Mouse (Mus musculus): Measurements from ENCODE around the gene Hcn1. TPM values are rescaled to one million over a fixed set of nuclear protein-coding genes. Genes with fewer than 3 reads are reported as not detected.

Gene Hcn1
- total and polyA plus RNA-seq, 3 experiments = 0.59 to 1.3 (median 1.2) TPM

DNA sequence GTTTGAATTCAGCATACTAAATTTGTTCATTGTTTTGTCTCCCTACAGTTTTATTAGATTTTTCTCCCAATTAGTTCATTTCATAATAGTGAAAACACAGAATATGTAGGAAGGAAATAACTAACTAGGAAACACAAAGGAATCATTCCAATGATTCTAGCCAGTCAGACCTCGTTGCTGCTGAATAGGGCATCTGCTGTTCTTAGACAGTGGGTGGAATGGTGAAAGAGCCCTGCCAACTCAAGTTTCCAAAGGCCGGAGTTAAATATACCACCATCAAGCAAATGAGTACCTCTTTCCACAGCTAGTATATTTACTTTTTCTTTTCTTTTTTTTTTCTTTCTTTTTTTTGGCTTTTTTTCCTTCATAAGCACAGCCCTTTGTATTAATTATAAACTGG, 55.4 kb downstream of the Hcn1 start:
- H3K9ac ChIP-seq (ENCODE audit: low read depth, low read length) = no peak overlapping the region
- H3K27ac ChIP-seq = no peak overlapping the region
- WGBS = 56% methylated on average over 2 of the region's 2 CpGs
- DNase-seq = no peak
- H3K4me3 ChIP-seq = no peak overlapping the region
- H3K4me1 ChIP-seq (ENCODE audit: control insufficient read depth, insufficient read depth, low read length) = no peaks in the 10 kb centered on the region
- no peak for TF ChIP-seq EP300 (IDR thresholded peaks at IDR 0.05; ENCODE audit: insufficient read depth, low read depth, low read length)
- no peak for TF ChIP-seq POLR2A (IDR thresholded peaks at IDR 0.05; ENCODE audit: insufficient read depth, low read depth, low read length)
- TF ChIP-seq CTCF (IDR thresholded peaks at IDR 0.05) = no peak
- no peaks in the 10 kb centered on the region for H3K36me3 ChIP-seq (ENCODE audit: control insufficient read depth, insufficient read depth, low read length)
- no peaks in the 10 kb centered on the region for H3K79me2 ChIP-seq (replicated peaks; ENCODE audit: control insufficient read depth, insufficient read depth, low read length)
- intact Hi-C loops (cut with DNase I) = no loop called here
- no peaks in the 10 kb centered on the region for H3K27me3 ChIP-seq (ENCODE audit: control insufficient read depth, insufficient read depth, low read length)

DNA sequence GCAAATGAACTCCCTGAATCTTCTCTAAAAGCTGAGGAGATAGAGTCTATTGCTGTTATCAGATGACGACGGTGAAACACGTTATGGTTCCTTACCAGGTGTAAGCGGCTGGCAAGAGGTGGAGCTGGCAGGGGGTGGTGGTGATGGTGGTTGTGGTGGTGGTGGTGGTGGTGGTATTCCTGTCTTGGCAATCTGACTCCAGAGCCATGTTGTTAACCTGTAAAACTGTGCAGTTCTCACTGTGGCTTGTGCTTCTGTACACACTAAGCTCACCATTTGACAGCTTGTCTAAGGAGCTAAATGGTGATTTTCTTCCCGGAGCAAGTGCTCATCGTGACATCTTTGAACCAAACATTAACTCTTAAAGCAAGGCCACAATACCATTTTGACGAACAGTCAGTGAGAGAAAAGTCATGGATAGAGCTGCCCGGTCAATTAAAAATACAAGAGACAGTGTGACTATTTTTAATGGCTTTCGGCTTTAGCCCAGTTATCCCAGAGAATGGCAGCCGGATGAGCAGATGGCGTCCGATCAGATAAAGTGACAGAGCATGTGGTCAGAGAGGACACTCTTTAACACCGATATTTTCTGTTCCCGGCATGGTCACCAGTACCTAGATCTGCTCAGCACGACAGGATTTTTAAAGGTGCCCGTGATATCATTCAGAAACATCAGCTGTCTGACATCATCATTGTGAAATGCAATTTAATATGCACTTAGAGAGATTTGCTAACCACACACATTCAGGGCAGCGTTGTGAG, 56.5 kb downstream of the Hcn1 start:
- TF ChIP-seq CTCF (IDR thresholded peaks at IDR 0.05) = no peak
- intact Hi-C loops (cut with DNase I) = no loop called here
- H3K79me2 ChIP-seq (replicated peaks; ENCODE audit: control insufficient read depth, insufficient read depth, low read length) = no peaks in the 10 kb centered on the region
- H3K4me1 ChIP-seq (ENCODE audit: control insufficient read depth, insufficient read depth, low read length) = no peaks in the 10 kb centered on the region
- H3K36me3 ChIP-seq (ENCODE audit: control insufficient read depth, insufficient read depth, low read length) = no peaks in the 10 kb centered on the region
- H3K27me3 ChIP-seq (ENCODE audit: control insufficient read depth, insufficient read depth, low read length) = no peaks in the 10 kb centered on the region
- no peak overlapping the region for H3K27ac ChIP-seq
- no peak overlapping the region for H3K9ac ChIP-seq (ENCODE audit: low read depth, low read length)
- no peak for DNase-seq
- 80% methylated on average over 17 of the region's 17 CpGs for WGBS
- H3K4me3 ChIP-seq = no peak overlapping the region

- intact Hi-C loops (cut with DNase I) = no loop called here
- no peak for DNase-seq
- 48% methylated on average over 7 of the region's 7 CpGs for WGBS
These were observed 57.4 kb downstream of the Hcn1 start for GRCm38 (mm10) chr13:117659511-117659910.

DNA sequence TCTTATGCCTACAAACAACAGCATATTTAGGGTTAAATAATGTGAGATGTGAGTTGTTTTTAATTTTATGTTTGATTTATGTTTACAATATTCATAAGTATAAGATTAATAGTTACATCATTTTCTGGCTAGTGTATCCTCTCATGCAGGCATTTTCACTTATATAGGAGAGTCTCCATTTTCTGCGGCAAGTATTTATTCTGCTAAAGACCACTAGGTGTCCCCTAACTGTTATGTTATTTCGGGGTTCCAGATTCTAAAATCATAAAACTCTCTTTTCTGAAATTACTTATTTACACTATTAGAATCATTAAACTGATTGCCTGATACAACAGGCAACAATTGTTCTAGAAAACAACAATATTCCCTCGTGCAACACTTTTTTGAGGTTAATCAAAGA, 60.5 kb downstream of the Hcn1 start:
- Histone ChIP-seq H3K4me1 (ENCODE audit: control insufficient read depth, insufficient read depth, low read length) (no peaks in the 10 kb centered on the region), H3K27ac (no peak overlapping the region), H3K79me2 (replicated peaks; ENCODE audit: control insufficient read depth, insufficient read depth, low read length) (no peaks in the 10 kb centered on the region), H3K4me3 (no peak overlapping the region), H3K27me3 (ENCODE audit: control insufficient read depth, insufficient read depth, low read length) (no peaks in the 10 kb centered on the region), H3K36me3 (ENCODE audit: control insufficient read depth, insufficient read depth, low read length) (no peaks in the 10 kb centered on the region), H3K9ac (ENCODE audit: low read depth, low read length) (no peak overlapping the region)
- intact Hi-C loops (cut with DNase I) = loop anchor here (10.0 kb wide), 1 partner anchor 142 kb away; no protein-coding TSS in a partner anchor
- peak; percentile 62 for TF ChIP-seq CTCF (IDR thresholded peaks at IDR 0.05)
- no peak for TF ChIP-seq POLR2A (IDR thresholded peaks at IDR 0.05; ENCODE audit: insufficient read depth, low read depth, low read length)
- no peak for TF ChIP-seq EP300 (IDR thresholded peaks at IDR 0.05; ENCODE audit: insufficient read depth, low read depth, low read length)
- no peak for DNase-seq
- 53% methylated on average over 3 of the region's 3 CpGs for WGBS

More at GRCm38 (mm10) chr13:117659511-117659910, 57.4 kb downstream of the Hcn1 start:
- Histone ChIP-seq H3K27ac (no peak overlapping the region), H3K4me3 (no peak overlapping the region), H3K27me3 (ENCODE audit: control insufficient read depth, insufficient read depth, low read length) (no peaks in the 10 kb centered on the region), H3K36me3 (ENCODE audit: control insufficient read depth, insufficient read depth, low read length) (no peaks in the 10 kb centered on the region), H3K4me1 (ENCODE audit: control insufficient read depth, insufficient read depth, low read length) (no peaks in the 10 kb centered on the region), H3K9ac (ENCODE audit: low read depth, low read length) (no peak overlapping the region), H3K79me2 (replicated peaks; ENCODE audit: control insufficient read depth, insufficient read depth, low read length) (no peaks in the 10 kb centered on the region)
- TF ChIP-seq EP300 (IDR thresholded peaks at IDR 0.05; ENCODE audit: insufficient read depth, low read depth, low read length) (no peak), CTCF (IDR thresholded peaks at IDR 0.05) (no peak), POLR2A (IDR thresholded peaks at IDR 0.05; ENCODE audit: insufficient read depth, low read depth, low read length) (no peak)

GRCm38 (mm10) chr13:117669303-117669702, 67.2 kb downstream of the Hcn1 start:
- intact Hi-C loops (cut with DNase I) = loop anchor here (10.0 kb wide), 1 partner anchor 135 kb away; no protein-coding TSS in a partner anchor
- WGBS = 35% methylated on average over 2 of the region's 2 CpGs
- TF ChIP-seq EP300 (IDR thresholded peaks at IDR 0.05; ENCODE audit: insufficient read depth, low read depth, low read length) (no peak), CTCF (IDR thresholded peaks at IDR 0.05) (no peak), POLR2A (IDR thresholded peaks at IDR 0.05; ENCODE audit: insufficient read depth, low read depth, low read length) (no peak)
- no peaks in the 10 kb centered on the region for H3K27me3 ChIP-seq (ENCODE audit: control insufficient read depth, insufficient read depth, low read length)
- no peak for DNase-seq
- H3K9ac ChIP-seq (ENCODE audit: low read depth, low read length) = no peak overlapping the region
- no peaks in the 10 kb centered on the region for H3K79me2 ChIP-seq (replicated peaks; ENCODE audit: control insufficient read depth, insufficient read depth, low read length)
- H3K4me1 ChIP-seq (ENCODE audit: control insufficient read depth, insufficient read depth, low read length) = no peaks in the 10 kb centered on the region
- H3K36me3 ChIP-seq (ENCODE audit: control insufficient read depth, insufficient read depth, low read length) = no peaks in the 10 kb centered on the region
- H3K4me3 ChIP-seq = no peak overlapping the region
- no peak overlapping the region for H3K27ac ChIP-seq

DNA sequence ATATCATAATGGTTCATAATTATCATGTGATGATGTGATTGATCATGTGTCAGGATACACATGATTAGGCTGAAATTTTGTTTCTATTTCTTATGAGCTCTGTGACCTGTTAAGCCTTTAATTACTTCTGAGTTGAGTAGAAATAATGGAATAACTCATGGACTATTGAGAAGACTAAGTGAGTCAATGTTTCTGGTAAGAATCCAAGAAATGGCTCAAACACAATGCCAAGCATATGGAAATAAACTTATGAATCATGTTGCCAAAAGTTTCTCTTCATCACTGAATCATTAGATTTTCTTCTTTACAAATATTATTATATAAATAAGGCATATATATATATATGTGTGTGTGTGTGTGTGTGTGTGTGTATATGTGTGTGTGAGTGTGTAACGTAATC, 69.7 kb downstream of the Hcn1 start:
- intact Hi-C loops (cut with DNase I) = no loop called here
- H3K27me3 ChIP-seq (ENCODE audit: control insufficient read depth, insufficient read depth, low read length) = no peaks in the 10 kb centered on the region
- TF ChIP-seq EP300 (IDR thresholded peaks at IDR 0.05; ENCODE audit: insufficient read depth, low read depth, low read length) (no peak), POLR2A (IDR thresholded peaks at IDR 0.05; ENCODE audit: insufficient read depth, low read depth, low read length) (no peak), CTCF (IDR thresholded peaks at IDR 0.05) (no peak)
- H3K36me3 ChIP-seq (ENCODE audit: control insufficient read depth, insufficient read depth, low read length) = no peaks in the 10 kb centered on the region
- H3K4me1 ChIP-seq (ENCODE audit: control insufficient read depth, insufficient read depth, low read length) = no peaks in the 10 kb centered on the region
- 93% methylated on average over 1 of the region's 1 CpGs for WGBS
- H3K9ac ChIP-seq (ENCODE audit: low read depth, low read length) = no peak overlapping the region
- no peak for DNase-seq
- H3K4me3 ChIP-seq = no peak overlapping the region
- no peaks in the 10 kb centered on the region for H3K79me2 ChIP-seq (replicated peaks; ENCODE audit: control insufficient read depth, insufficient read depth, low read length)
- H3K27ac ChIP-seq = no peak overlapping the region
